Mouse (Mus musculus) T-helper 1 cell (primary cell): ENCODE results near the gene Tab2.

Experiments
- in situ Hi-C: fragments of 300-600 bp; cut with MboI, MseI; formaldehyde crosslinking; loops from one replicate; pipeline ENCODE4 v1.15.1; 2025; ENCODE audit warnings: high pct_unique_total_duplicates

Gene Tab2

DNA sequence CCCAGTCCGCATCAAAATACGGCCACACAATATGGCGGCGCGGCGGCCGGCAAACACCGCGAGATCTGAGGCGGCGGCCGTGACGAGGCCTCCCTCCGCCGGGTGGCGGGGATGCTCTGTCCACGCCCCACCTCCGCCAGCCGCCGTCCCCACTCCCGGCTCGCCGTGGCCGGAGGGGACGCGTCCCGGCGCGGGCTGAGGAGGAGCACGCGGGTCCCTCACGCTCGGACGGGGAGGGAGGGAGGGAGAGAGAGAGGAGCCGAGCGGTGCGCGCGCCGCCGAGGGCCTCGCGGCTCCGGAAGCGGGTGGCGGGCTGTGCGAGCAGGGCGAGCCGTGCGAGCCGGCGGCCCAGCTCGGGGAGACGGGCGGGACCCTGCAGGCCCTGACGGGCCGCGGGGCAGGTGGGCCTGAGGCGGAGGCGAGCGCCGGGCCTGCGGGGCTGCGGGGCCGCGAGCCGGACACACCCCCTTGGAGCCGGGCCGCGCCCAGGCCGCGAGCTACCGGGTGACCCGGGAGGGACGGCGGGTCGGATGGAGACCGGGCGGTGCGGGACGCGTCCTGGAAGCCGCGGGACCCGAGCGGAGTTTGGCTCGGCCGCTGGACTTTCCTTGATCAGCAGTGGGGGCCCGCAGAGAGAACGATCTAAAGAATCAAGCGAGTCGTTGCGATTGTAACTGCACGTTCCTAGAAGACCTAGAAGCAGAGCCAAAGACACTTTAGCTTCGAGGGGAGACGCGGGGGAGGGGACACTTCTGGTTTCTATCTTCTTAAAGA, at the start of gene Tab2:
Gene Tab2 (minus strand): TSS at position 3 of the 774 bp plus-strand sequence.
- in situ Hi-C loops, result loop anchor here (5.0 kb wide), 1 partner anchor 36 kb away; no protein-coding TSS in a partner anchor

DNA sequence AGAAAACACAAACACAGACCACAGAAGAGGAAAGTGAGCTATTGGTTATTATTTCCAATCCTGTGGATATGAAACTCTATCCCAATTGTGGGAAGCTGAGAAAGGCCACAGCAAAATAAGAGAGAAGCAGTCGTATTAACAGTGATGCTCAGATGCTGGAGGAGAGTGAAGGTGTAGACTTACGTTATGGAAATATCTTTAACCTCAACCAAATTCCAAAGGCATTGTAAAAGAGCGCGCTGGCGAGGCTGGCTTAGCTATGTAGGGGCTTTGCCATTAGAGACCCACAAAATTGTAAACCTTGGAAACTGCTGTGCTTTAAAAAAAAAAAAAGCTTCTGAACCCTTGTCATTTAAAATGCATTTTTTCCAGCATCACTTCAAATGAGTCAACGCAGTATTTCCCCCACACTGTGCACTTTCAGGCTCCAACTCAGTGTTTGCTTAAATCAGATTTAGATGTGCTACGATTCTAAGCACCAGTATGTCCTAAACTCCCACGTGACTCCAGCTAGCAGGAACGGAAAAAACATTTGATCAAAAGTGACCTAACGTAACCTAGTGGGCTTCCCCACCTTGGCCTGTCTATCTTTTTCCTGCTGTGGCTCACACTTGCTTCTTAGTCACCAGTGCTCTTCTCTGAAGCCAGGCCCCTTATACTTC, 36.4 kb upstream of the Tab2 start:
- in situ Hi-C loops, result loop anchor here (5.0 to 25.0 kb wide), 2 partner anchors 35 to 505 kb away; partner anchors contain the start of gene Tab2

DNA sequence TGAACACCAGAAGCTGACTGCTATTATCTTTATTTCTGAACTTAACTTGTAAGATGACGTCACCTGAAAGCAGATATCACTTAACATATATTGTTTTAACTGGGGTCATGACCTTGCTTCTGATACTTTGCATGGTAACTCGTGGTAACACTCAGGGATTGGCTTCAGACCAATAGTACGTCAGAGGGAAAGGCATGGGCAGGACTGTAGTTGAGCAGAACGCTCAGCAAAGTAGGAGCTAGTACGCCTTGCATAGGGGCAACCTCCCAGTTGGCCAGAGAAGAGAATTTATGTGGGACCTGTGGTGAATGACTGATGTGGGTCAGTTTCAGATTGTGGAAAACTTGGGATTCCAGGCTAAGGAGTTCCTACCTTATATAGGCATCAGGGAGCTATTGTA, 35.6 kb upstream of the Tab2 start:
- in situ Hi-C loops, result loop anchor here (5.0 to 25.0 kb wide), 2 partner anchors 34 to 504 kb away; partner anchors contain the start of gene Tab2

DNA sequence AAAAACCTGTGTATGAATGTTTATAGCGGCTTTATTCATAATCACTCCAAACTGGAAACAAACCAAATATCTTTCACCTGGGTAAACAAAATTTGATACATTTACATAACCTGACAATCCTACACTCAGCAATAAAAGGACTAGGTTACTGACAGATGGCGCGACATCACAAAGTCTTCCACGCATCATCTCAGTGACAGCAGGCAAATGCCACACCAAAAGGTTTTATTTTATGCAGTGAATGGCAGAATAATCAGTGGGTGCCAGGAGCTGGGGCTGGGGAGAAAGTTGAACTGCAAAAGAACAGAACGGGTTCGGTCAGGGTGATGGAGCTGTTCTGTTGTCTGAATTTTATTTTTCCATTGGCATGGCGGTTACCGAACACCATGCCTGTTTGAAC, 31.5 kb upstream of the Tab2 start:
- in situ Hi-C loops, result loop anchor here (25.0 kb wide), 1 partner anchor 500 kb away; no protein-coding TSS in a partner anchor

DNA sequence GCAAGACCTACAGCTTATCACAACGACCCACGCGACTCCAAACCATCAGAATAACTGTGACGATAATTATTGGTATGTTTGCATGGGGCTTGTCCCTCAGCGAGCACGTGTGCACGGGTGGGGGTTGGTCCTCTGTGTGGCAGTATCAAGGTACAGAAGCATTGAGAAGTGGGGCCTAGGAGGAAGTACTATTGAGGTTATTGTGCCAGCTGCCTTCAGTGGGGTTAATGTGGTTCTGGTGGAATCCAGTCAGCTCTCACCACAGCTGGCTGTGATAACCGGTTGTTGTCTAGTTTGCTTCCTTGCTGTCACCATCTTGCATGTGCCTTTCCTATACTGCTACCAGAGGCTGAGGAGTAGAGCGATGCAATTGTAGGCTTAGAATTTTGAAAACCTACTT, 20.4 kb upstream of the Tab2 start:
- in situ Hi-C loops, result loop anchor here (25.0 kb wide), 1 partner anchor 489 kb away; no protein-coding TSS in a partner anchor

DNA sequence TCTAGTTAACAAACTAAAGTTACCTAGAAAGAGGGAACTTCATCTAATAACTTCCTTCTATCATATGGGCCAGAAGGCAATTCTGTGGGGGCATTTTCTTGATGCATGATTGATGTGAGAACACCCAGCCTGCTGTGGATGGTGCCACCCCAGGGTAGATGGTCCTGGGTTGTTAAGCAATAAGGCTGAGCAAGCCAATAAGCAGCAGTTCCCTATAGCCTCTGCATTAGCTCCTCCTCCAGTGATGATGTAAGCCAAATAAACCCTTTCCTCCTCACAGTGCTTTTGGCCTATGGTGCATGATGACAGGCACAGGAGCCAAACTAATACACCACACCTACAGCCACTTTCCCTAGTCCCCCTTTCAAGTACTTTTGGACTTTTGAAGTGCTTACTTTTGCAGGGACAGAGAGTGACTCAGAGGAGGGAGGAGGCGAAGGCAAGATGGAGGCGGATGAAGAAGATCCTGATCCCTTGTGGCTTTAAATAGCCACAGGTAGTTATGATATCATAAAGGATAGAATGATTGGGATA, 12.8 kb upstream of the Tab2 start:
- in situ Hi-C loops, result no loop called here

DNA sequence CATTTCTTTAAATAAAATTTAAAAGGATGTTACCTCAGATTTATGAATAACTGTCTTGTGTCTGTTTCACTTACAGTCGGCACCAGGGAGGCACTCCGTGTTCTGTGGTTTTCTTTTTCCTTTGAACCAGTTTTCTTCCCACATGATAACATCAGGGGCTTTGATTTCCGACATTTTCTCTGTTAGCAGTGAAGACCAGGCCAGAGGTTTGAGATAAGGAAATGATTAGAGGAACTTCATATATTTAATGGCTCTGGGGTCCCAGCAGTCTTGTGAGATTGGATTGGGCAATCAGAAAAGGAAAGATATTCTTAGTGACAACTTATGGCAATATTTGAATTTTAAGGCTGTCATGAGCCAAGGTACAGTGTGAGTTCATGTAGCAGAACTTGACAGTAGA, 11.1 kb upstream of the Tab2 start:
- in situ Hi-C loops, result no loop called here

DNA sequence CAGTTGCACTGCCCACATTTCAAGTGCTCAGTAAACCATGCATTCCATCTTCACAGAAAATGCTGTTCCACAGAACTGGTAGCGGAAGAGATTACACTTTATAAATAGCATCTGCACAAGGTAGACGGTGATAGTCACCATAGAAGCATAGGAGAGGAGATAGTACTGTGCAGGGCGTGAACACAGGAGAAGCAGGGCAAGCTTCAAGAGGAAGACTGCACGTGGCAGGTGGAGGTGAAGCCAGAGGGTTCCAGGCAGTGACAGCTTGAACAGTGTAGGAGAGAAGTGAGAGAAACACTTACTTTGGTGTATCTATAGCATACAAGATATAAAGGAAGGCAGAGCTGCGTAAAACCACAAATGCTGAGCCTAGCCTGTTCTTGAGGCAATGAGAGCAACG, 3.0 kb upstream of the Tab2 start:
- in situ Hi-C loops, result loop anchor here (5.0 kb wide), 1 partner anchor 33 kb away; no protein-coding TSS in a partner anchor

DNA sequence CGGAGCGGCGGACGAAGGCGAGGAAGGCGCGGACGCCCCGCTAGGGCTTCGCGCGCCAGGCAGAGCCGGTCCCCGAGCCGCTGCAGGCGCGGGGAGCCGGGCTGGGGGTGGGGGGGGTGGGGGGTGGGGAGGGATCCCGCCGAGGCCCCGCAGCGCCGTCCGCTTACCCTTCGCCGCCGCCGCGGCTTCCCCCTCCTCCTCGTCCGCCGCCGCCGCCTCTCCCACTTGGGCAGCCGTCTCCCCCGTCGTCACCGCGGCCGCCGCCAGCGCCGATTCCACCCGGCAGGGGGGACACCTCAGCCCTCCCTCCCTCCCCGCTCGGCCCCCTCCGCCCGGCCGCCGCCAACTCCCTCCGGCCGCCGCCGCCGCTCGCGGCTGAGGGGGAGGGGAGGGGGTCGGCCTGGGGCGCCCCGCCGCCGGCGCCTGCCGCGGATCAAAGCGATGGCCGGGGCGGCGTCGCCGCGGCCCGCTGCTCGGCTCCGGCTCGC, 352 bp downstream of the Tab2 start:
- in situ Hi-C loops, result loop anchor here (5.0 kb wide), 1 partner anchor 37 kb away; no protein-coding TSS in a partner anchor

DNA sequence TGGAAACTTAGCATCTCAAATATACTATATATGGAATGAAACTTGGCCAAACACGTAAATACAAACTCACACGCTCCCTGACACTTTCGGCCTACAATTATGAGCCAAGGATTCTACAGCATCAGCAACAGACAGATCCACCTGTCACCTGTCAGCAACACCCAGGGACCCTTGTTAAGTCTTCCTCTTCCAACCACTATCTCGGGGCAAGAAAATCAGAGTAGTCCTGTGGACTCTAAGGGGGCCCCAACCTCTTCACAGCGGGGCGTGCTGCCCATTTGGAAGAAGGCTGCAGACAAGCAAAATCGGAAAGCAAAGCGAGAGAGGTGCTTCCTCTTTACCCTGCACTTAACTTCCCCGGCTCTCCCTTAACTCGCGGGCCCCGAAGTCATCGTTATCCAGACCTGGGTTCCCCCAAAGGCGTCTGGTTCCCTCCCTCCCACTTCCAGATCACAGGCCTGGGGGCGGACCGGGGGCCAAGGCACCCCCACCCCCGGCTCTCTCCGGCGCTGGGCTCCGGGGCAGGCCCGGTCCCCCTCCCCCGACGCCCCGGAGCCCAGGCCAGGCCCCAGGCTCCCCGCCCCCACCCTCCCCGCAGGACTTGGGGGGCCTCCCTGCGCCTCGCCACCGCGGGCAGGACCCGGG, 919 bp downstream of the Tab2 start:
- in situ Hi-C loops, result loop anchor here (5.0 kb wide), 1 partner anchor 37 kb away; no protein-coding TSS in a partner anchor

DNA sequence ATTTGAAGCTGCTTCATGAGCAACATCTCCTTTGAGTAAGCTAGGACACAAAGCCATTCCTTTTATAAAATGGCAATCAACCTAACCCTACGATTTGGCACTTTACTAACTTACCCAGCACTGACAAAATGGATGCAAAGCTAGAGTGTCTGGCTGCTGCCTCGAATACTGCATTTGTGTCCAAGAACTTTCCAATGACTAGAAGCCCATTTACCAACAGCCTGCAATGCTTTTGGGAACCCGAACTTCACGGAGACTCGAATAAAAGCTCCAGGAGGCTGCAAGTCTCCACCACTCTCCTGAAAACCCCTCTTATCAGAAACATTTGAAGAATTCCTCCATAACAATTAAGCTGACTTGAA, 1.4 kb downstream of the Tab2 start:
- in situ Hi-C loops, result no loop called here

DNA sequence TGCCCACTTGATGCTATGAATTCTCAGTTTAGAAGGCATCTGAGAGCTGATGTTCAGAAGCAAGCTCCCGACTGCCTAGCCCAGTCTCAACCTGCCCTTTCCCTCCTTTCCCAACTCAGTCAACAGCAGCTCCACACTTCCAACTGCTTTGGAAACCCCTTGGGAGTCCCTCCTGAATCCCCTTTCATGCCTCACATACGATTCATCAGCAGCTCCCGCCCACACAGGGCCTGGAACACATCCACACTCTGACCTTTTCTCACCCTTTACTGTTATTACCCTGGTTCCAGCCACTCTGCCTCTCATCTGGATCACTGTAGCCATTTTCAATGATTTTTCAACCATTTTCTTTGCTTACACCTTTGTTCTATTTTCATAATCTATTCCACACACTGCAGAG, 13.0 kb downstream of the Tab2 start:
- in situ Hi-C loops, result loop anchor here (10.0 kb wide), 1 partner anchor 148 kb away; the partner anchor contains the start of genes Ginm1 and Ppil4

DNA sequence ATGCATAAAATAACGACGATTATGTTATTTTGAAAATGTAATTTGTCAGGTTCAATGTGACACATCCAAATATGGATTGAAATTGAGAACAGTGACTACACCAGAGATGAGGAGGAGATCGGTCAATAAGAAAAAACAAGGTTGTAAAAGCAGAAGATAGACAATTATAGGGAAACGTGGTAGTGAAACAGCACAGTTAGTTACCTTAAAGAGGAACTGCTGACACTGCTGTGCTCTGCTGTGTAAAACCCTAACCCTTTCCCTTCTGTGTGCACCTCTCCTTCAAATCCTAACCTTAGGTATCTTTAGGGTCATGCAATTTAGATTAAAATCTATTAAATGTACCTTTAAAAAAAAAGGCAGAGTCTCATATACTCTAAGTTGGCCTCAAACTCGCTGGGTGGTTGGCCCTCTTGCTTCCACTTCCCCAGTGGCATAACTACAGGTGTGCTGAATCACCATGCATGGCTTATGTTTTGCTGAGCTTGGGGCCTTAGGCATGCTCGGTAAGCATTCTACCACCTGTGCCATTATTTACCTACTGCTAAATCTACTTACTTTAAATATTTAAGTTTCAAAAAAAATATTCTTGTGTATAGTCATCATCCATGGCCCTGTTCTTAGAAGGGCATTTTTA, 19.4 kb downstream of the Tab2 start:
- in situ Hi-C loops, result no loop called here

DNA sequence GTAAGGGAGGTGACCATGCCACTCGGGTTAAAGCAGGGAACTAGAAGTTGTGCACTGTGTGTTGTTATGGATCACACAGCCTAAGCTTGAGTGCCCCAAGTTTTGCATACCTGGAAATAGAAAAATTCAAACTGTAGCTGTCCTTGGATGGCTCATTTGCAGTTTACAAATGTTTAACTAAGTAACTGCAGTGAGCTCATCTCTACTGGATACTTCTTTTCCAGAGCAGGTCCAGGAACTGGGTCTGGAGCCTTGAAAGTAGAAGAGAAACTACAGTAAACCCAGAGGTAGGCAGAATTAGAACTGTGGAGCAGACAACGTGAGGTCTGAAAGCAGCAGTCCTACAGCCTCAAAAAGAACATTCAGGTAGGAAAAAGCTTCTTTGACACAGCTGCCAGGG, 23.1 kb downstream of the Tab2 start:
- in situ Hi-C loops, result no loop called here

DNA sequence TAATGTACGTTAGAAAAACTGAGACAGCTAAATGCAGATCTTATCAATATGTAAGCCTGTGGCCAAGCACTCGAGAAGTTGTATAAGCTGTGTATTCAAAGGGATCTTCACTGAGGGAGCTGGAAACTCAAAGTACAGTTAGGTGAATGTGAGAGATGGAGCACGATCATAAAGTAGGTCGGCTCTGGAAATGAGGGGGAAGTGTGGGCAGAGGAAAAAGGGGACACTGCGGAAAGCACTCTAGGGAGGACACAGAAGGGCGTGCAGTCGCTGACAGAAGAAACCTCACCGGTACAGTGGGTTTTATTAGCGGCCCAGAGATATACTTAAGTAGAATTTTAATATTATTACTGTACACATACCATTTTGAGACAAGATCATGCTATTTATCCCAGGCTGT, 27.0 kb downstream of the Tab2 start:
- in situ Hi-C loops, result no loop called here

DNA sequence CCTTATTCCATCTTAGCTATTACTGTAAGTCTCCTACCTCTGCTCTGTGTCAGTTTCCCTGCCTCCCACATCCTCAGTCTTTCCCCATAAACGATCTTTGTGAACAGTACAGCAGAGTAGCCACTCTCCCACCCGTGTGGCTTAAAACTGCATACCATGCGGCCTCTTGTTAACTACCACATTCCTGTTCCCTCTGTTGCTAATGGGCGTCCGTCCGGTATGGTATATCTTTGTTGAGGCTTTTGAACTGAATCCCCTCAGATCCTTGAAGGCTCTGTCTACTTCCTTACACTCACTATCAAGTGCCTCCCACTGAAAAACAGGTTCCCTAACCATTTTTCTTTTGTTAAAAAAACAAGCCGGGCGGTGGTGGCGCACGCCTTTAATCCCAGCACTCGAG, 30.5 kb downstream of the Tab2 start:
- in situ Hi-C loops, result no loop called here

DNA sequence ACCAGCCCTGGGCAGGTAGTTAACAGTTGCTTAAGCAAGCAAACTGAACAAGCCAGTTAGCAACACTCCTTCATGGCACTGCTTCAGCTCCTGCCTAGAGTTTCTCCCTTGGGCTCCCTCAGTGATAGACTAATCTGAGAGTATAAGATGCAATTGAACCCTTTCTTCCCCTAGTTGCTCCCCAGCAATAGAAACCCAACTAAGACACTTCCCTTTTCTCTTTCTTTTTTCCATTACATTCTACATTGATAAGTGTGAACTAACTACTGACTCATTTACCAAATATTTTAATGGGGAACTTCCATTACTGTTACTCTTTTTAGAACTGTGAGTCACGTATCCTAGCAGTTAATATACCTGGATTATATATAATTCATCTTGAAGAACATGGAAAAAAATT, 32.6 kb downstream of the Tab2 start:
- in situ Hi-C loops, result no loop called here

DNA sequence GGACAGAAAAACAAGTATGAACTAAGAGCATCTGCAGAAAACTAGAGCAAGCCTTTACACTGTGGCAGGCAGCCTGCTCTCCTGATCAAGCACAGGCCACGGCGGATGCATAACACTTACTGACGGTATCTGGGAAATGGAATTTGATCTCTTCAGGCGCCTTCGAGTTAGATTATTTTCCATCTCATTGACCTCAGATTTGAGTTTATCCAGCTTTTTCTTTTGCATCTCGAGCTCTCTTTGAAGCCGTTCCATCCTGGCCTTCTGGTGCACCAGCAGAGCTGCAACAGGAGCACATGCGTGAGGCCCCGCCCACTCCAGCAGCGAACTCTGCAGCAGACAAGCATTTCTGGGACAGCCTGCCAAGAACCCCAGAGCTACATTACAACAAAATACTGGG, 44.8 kb downstream of the Tab2 start:
- in situ Hi-C loops, result no loop called here

DNA sequence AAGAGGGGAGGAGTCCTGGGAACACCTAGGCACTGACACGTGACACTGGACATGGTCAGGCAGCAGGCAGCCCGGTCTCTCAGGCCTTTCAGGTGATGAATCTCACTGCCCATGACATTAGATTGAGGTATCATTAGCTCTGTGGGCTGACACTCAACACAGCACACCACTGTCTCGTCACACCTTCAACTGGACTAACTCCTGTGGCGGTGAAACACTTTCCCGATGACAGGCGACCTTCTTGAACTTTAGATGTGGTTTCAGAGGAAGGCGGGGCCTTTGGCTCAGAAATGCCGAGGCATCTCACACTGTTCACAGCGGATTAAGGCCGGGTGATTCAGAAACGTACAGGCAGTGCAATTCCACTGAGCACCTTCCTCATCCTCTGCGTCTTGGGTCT, 48.9 kb downstream of the Tab2 start:
- in situ Hi-C loops, result no loop called here

DNA sequence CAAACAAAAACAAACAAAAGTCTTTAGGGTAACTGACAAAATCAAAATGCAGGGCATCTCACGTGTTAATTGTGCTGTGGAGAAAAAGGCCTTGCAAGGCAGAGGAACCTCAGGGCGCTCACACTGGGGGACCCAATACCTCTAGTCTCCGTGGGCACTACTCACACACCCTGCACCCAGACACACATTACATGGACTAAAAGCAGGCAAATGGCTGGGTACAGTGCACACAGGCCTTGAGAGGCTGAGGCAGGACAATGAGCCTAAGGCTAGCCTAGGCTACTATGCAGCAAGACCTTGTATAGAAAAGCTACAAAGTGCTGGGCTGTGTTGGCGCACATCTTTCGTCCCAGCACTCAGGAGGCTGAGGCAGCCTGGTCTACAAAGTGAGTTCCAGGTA, 51.9 kb downstream of the Tab2 start:
- in situ Hi-C loops, result no loop called here
